Mouse (Mus musculus) midbrain, embryonic 16.5 days (tissue): ENCODE data around the gene Tcf15. TPM values are rescaled to one million over a fixed set of nuclear protein-coding genes. Genes with fewer than 3 reads are reported as not detected.

ENCODE experiments used
- ATAC-seq: fragments of 200-750 bp; cut with Nextera tagmentation; 2 replicates; pipeline ENCODE4 v1.8.0; 2017; ENCODE audit warnings: moderate TSS enrichment
- H3K27ac ChIP-seq: fragments of 300-500 bp; sonication (generic); 2 replicates; pipeline ENCODE4 v1.5.1; 2014; ENCODE audit warnings: mild to moderate bottlenecking, low read length, mixed read lengths
- H3K27me3 ChIP-seq: fragments of 300-500 bp; sonication (generic); 2 replicates; pipeline ENCODE4 v1.6.1; 2014; ENCODE audit warnings: low read depth, low read length, mixed read lengths; ENCODE audit not compliant: control insufficient read depth, insufficient read depth
- H3K36me3 ChIP-seq: fragments of 300-500 bp; sonication (generic); 2 replicates; pipeline ENCODE4 v1.6.1; 2014; ENCODE audit warnings: mild to moderate bottlenecking, low read length, moderate library complexity, mixed read lengths; ENCODE audit not compliant: control insufficient read depth, insufficient read depth
- H3K4me1 ChIP-seq: fragments of 300-500 bp; sonication (generic); 2 replicates; pipeline ENCODE4 v1.6.1; 2014; ENCODE audit warnings: mild to moderate bottlenecking, low read length, mixed read lengths; ENCODE audit not compliant: control insufficient read depth, insufficient read depth
- H3K4me2 ChIP-seq: fragments of 300-500 bp; sonication (generic); 2 replicates; pipeline ENCODE4 v1.6.1; 2014; ENCODE audit warnings: mild to moderate bottlenecking, low read length, mixed read lengths
- H3K4me3 ChIP-seq: fragments of 300-500 bp; sonication (generic); 2 replicates; pipeline ENCODE4 v1.5.1; 2014; ENCODE audit warnings: low read depth, mild to moderate bottlenecking, low read length, moderate library complexity, mixed read lengths
- H3K9ac ChIP-seq: fragments of 300-500 bp; sonication (generic); 2 replicates; pipeline ENCODE4 v1.6.1; 2014; ENCODE audit warnings: low read depth, low read length, mixed read lengths
- H3K9me3 ChIP-seq: fragments of 300-500 bp; sonication (generic); replicated peaks from 2 replicates; pipeline ENCODE4 v1.6.1; 2014; ENCODE audit warnings: mild to moderate bottlenecking, low read length, mixed read lengths; ENCODE audit not compliant: control insufficient read depth, poor library complexity, severe bottlenecking
- WGBS: fragments of 180-500 bp; shearing (Covaris S2); extraction: QIAGEN DNeasy Blood & Tissue Kit; methylation state at CpG from one replicate; pipeline ENCODE4 v1.1.7; 2014; 5-methylcytosine and 5-hydroxymethylcytosine counted together
- polyA plus RNA-seq: library from polyadenylated mRNA; unstranded; fragments of >200 nt; fragmentation: Nextera tagmentation; extraction: Ambion mirVana; gene quantifications from 2 replicates; pipeline ENCODE4 v1.2.1, GENCODE M21; 2015

The Tcf15 gene
- polyA plus RNA-seq, 1 experiment from 2014 or later, result 0.69 TPM

- Histone ChIP-seq H3K4me3 (no peak overlapping the region), H3K4me2 (no peak overlapping the region), H3K9me3 (no peaks in the 10 kb centered on the region), H3K4me1 (peaks cover 6% of the 10 kb centered on the region), H3K36me3 (no peaks in the 10 kb centered on the region), H3K27ac (no peak overlapping the region), H3K9ac (no peak overlapping the region), H3K27me3 (peaks cover 24% of the 10 kb centered on the region)
- WGBS, result 88% methylated on average over 9 of the region's 9 CpGs
- no peak for ATAC-seq
These were observed 5.3 kb downstream of the Tcf15 start for GRCm38 (mm10) chr2:152148675-152149074.

GRCm38 (mm10) chr2:152149891-152150290 lies 6.5 kb downstream of the Tcf15 start:
- Histone ChIP-seq H3K27ac (no peak overlapping the region), H3K36me3 (no peaks in the 10 kb centered on the region), H3K27me3 (peaks cover 12% of the 10 kb centered on the region), H3K4me3 (no peak overlapping the region), H3K4me1 (no peaks in the 10 kb centered on the region), H3K9ac (no peak overlapping the region), H3K4me2 (no peak overlapping the region), H3K9me3 (no peaks in the 10 kb centered on the region)
- WGBS, result 14% methylated on average over 4 of the region's 4 CpGs
- ATAC-seq, result no peak

DNA sequence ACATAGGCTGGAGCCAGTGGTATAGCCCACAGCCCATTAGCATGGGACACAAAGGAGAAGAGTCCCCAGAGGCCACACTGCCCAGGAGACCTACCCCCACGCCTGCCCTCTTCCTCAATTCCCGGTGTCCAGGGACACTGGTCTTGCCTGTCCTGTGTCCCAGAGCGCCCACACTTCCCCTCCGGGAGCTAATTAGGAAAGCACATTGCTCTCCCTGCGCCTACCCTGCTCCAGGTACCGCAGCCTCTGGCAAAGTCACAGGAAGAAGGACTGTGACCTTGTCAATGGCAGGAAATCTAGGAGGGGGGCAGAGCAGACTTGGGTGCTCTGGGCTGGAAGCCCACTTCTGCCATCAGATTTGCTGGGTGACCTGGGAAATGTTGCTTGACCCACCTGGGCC lies 7.0 kb downstream of the Tcf15 start:
- Histone ChIP-seq H3K36me3 (no peaks in the 10 kb centered on the region), H3K9me3 (no peaks in the 10 kb centered on the region), H3K4me3 (no peak overlapping the region), H3K27ac (no peak overlapping the region), H3K9ac (no peak overlapping the region), H3K27me3 (peaks cover 7% of the 10 kb centered on the region; the same call in 1 of the 2 replicates), H3K4me1 (no peaks in the 10 kb centered on the region), H3K4me2 (no peak overlapping the region)
- no peak for ATAC-seq
- WGBS, result 62% methylated on average over 6 of the region's 6 CpGs

- no peaks in the 10 kb centered on the region for H3K9me3 ChIP-seq
- H3K4me3 ChIP-seq, result no peak overlapping the region
- no peak overlapping the region for H3K27ac ChIP-seq
- H3K27me3 ChIP-seq, result no peaks in the 10 kb centered on the region
- no peaks in the 10 kb centered on the region for H3K36me3 ChIP-seq
- H3K9ac ChIP-seq, result no peak overlapping the region
- WGBS, result 32% methylated on average over 3 of the region's 3 CpGs
- H3K4me1 ChIP-seq, result no peaks in the 10 kb centered on the region
- no peak for ATAC-seq
- H3K4me2 ChIP-seq, result no peak overlapping the region
These were observed 10.0 kb downstream of the Tcf15 start for GRCm38 (mm10) chr2:152153361-152153760.

GRCm38 (mm10) chr2:152155414-152156208 lies 12.2 kb downstream of the Tcf15 start:
- H3K36me3 ChIP-seq, result no peaks in the 10 kb centered on the region
- H3K9ac ChIP-seq, result no peak overlapping the region
- no peak overlapping the region for H3K27ac ChIP-seq
- H3K4me1 ChIP-seq, result no peaks in the 10 kb centered on the region
- no peaks in the 10 kb centered on the region for H3K9me3 ChIP-seq
- no peaks in the 10 kb centered on the region for H3K27me3 ChIP-seq
- no peak overlapping the region for H3K4me3 ChIP-seq
- no peak for ATAC-seq
- H3K4me2 ChIP-seq, result no peak overlapping the region
- 49% methylated on average over 7 of the region's 7 CpGs for WGBS

GRCm38 (mm10) chr2:152156471-152156870 lies 13.1 kb downstream of the Tcf15 start:
- WGBS, result 88% methylated on average over 6 of the region's 6 CpGs
- Histone ChIP-seq H3K4me1 (no peaks in the 10 kb centered on the region), H3K4me2 (no peak overlapping the region), H3K9ac (no peak overlapping the region), H3K27me3 (no peaks in the 10 kb centered on the region), H3K27ac (no peak overlapping the region), H3K4me3 (no peak overlapping the region), H3K36me3 (no peaks in the 10 kb centered on the region), H3K9me3 (no peaks in the 10 kb centered on the region)
- no peak for ATAC-seq

DNA sequence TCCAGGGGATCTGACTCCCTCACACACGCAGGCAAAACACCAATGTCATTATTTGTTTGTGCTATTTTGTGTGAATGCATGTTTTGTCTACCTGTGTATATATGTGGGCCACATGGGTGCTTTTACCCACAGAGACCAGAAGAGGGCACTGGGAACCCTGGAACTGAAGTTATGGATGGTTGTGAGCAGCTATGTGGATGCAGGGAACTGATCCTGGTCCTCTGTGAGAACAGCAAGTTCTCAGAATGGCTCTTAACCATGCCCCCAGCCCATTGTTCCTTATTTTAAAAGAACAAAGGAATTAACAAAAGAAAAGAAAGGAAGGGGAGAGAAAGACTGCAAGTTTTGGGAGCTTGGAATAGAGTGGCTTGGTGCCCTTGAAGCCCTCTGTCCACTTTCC lies 16.1 kb downstream of the Tcf15 start:
- Histone ChIP-seq H3K4me2 (no peak overlapping the region), H3K9me3 (no peaks in the 10 kb centered on the region), H3K4me1 (no peaks in the 10 kb centered on the region), H3K27me3 (no peaks in the 10 kb centered on the region), H3K36me3 (no peaks in the 10 kb centered on the region), H3K27ac (no peak overlapping the region), H3K9ac (no peak overlapping the region), H3K4me3 (no peak overlapping the region)
- 92% methylated on average over 1 of the region's 1 CpGs for WGBS
- ATAC-seq, result no peak

DNA sequence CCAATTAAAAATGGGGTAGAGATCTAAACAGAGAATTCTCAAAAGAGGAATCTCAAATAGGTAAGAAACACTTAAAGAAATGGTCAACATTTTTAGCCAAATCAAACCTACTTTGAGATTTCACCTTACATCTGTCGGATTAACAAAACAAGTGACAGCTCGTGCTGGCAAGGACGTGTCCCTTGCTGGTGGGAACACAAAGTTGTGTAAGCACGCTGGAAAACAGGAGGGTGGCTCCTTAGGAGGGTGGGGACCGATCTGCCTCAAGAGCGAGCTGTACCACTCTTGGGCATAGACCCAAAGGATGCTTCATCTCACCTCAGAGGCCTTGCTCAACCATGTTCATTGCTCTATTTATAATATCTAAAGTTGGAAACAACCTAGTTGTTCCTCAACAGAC lies 22.9 kb downstream of the Tcf15 start:
- H3K9me3 ChIP-seq, result 0 out of 2 replicates have a peak, but pooled peaks cover 3% of the 10 kb centered on the region
- H3K27me3 ChIP-seq, result no peaks in the 10 kb centered on the region
- no peak overlapping the region for H3K4me2 ChIP-seq
- peaks cover 8% of the 10 kb centered on the region for H3K4me1 ChIP-seq
- H3K27ac ChIP-seq, result no peak overlapping the region
- H3K9ac ChIP-seq, result no peak overlapping the region
- no peak for ATAC-seq
- H3K36me3 ChIP-seq, result no peaks in the 10 kb centered on the region
- no peak overlapping the region for H3K4me3 ChIP-seq
- WGBS, result 88% methylated on average over 6 of the region's 6 CpGs

- peak; percentile 93 for ATAC-seq
These were observed 24.5 kb downstream of the Tcf15 start for GRCm38 (mm10) chr2:152167851-152168290.

More at GRCm38 (mm10) chr2:152167851-152168290, 24.5 kb downstream of the Tcf15 start:
- Histone ChIP-seq H3K36me3 (no peaks in the 10 kb centered on the region), H3K9ac (no peak overlapping the region), H3K4me1 (peaks cover 8% of the 10 kb centered on the region), H3K4me3 (no peak overlapping the region), H3K4me2 (no peak overlapping the region), H3K9me3 (0 out of 2 replicates have a peak, but pooled peaks cover 3% of the 10 kb centered on the region), H3K27me3 (no peaks in the 10 kb centered on the region), H3K27ac (peak overlapping the region; percentile 65)
- WGBS, result 11% methylated on average over 8 of the region's 8 CpGs
